Mouse (Mus musculus) right cerebral cortex, postnatal 14 days (tissue): Measurements from ENCODE around the gene Flnb.

Experiments
- DNase-seq: peaks from one replicate; pipeline ENCODE4 v3.0.0; 2022

Flnb gene

DNA sequence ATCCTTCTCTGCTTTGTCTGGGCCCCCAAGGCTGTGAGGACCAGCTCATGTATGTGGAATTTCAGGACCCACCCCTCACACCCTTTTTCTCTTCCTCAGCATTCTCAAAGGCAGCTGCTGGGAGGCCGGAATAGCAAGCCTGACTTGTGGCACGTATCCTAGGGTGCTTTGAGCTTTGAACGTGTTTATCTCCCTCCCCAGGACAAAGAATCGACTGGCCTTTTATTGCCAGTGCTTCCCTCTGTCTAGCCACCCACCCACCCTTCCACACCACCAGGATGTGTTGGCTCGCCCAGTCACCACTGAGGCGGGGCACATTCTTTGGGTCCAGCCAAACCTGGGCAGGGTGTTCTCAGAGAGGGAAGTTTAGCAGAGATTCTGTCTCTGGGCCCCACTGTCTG, 136.3 kb downstream of the Flnb start:
- no peak for DNase-seq

DNA sequence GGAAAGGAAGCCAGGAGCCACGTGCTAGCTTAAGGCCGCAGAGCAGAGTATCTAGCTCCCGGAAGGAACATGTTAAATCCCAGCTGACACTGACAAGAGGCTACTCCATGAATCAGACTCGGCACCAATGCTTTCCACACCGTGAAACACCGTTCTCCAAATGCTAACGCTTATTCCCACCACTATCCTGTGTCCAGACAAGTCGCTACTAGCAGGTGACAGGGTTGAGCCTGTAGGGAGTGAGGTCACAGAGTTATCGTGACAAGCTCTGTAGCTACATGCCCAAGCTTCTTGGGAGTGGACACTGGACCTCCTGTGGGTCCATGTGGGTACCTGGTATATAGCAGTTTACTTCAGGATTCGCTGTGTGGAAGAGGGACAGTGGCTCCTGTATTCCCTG, 138.7 kb downstream of the Flnb start:
- no peak for DNase-seq

DNA sequence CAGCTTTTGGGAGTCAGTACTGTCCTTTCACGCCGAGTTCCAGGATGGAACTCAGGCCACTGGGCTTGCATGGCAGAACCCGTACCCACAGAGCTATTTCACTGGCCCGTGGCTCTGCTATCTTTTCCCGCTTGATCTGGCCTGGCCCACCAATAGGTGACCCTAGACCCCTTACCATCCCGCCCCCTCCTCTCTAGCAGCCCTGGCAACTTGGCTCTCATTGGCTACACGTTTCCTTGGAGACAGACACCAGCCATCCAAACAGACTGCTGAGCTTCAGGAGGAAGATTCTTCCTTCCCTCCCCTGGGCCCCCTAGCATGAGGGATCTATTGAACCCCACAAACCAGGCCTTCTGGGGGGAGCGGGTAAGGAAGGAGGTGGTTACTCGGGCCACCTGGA, 139.3 kb downstream of the Flnb start, which contains the start of gene Gm45521:
Gm45521 (plus strand) TSS at position 240 of the 400 bp plus-strand sequence.
- DNase-seq: no peak

DNA sequence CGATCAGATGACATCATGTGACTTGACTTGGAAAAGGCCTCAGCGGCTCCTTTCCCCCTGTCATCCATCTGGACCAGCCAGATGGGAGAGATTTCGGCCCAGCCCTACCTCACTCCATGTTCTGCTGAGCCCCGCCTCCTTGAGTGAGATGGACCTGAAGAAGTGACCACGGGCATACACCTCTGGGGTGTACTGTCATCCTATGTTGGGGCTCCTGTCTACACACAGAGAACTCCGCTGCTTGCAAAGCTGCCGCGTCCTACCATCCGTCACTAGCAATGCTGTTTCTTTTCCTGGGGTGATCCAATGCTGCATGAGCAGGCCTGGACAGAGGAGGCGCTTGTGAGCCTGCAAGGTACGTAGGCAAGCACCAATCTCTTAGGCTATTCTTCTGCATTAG, 142.9 kb downstream of the Flnb start:
- peak; percentile 46 for DNase-seq

DNA sequence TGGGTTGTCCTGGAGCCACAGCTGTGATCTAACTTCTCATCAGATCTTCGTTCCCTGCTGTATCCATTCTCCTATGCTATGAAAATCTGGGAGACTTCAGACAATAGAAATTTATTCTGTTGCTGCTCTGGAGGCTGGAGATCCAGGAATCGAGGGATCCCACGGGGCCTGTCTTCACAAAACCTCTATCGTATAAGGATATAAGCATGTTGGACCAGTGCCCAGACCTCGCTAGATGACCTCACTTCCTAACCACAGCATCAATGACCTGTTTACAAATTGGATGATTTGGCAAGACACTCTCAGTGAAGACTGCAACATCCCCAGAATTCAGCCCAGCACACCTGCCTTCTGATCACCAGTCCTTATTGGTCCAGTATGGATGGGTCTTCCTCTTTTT, 144.0 kb downstream of the Flnb start:
- no peak for DNase-seq

DNA sequence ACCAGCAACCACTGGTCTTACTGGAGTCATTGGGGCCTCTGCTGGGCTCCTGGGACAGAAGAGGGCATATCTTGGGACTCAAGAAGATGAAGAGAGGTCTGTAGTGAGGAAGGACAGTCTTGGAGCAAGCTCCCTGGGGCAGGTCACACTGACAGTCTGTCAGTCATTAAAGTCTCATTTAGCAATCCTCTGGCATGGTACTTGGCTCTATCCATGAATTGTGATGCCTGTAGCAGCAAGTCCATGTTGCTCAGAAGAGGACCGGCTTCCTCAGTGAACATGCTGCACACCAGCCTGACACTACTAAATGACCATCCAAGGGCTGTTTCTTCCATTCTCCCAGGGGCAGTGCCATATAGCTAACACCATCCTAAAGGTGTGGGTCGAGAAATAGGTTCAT, 144.9 kb downstream of the Flnb start:
- no peak for DNase-seq

DNA sequence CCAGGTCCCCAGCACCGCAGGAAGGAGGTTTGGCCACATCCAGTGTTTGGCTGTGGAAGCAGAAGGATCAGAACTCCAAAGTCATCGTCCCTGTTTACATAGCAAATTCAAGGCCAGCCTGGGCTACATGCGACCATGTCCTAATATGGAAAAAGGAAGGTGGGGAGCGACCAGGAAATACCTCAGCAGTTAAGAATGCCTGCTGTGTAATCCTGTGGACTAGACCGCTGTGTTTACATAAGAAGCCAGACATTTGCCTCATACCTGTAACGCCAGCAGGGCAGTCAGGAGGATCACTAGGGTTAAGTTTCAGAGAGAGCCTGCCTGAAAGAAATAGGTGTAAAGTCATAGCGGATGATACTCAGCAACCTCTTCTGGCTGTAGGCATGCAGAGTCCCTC, 145.4 kb downstream of the Flnb start:
- DNase-seq: no peak

DNA sequence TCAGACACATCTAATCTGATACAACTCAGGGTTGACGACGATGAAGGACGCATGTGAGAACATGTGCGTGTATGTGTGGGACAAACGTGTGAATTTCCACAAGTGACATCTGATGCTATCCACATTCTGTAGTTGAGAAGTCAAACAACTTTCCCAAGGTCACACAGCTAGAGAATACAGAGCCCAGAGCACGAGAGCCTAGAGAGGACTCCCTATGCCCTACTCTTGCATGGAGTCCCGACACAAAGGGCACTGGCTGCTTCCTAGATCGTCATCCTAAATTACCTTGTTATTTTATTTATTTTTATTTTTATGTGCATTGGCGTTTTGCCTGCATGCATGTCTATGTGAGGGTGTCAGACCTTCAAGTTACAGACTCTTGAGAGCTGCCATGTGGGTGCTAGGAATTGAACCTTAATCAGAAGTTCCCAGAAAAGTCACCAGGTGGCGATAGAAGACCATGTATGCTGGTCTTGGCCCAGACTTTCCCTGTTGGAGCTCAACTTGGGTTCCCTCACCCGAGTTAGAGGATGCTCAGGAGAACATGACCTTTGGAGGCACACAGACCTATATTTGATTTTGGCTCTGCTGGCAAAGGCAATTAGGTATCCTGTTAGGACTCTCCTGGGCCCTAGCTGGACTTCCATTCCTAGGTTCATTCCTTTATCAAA, 146.6 kb downstream of the Flnb start:
- DNase-seq: peak; percentile 69

DNA sequence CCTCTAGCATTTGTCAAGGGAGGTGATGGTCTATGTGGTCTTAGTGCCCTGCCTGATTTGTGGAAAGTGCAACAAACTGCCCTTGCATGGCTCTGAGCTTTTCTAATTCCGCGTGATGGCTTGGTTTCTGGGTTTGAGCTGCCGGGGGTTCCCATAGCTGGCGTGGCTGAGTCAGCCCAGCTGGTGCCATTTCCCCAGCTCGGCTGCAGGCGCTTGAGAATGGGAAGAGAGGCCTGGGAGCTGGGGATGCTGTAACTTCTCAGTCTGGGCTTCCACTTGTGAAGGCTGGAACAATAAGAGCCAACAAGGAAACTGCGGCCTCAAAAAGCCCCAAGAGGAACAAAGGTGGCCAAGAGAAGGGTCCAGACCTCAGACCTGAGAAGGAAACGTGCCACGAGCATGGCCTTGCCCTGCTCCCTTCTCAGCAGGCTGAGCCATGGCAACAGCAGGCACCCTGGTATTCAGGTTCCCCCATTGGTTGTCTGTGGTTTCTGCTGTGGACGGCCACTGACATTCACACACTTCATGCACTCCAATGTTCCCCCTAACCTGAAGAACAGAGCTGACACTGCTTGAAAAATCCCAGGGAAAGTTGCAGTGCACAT, 154.2 kb downstream of the Flnb start:
- no peak for DNase-seq

DNA sequence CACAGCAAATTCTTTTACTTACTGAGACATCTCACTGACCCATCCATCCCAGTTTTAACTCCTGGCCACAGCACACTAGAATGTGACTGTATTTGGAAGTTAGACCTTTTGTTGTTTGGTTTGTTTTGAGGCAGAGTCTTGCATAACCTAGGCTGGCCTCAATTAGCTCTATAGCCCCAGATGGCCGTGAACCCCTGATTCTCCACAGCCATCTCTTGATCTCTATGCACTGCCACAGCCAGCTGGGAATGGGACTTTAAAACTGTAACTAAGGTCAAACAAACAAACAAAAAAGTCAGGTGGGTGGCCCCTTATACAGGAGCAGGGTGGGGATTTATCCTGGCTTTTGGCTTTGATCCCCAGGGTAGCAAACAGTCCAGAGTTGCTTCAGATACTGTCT, 156.9 kb downstream of the Flnb start:
- no peak for DNase-seq

DNA sequence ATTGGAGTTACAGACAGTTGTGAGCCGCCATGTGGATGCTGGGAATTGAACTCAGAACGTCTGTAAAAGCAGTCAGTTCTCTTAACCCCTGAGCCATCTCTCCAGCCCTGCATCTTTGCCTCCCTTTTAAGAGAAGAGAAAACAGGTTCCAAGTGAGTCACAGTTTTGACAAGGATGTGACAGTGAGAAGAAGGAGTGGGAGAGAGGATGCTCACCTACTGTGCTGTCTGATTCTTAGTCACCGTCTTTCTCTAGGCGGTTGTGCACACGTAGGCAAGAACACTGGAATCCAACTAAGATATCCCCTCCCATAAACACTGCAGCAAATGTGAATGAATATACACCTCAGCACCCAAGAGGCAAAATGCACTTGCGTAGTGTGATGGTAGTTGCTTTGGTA, 157.4 kb downstream of the Flnb start:
- no peak for DNase-seq

DNA sequence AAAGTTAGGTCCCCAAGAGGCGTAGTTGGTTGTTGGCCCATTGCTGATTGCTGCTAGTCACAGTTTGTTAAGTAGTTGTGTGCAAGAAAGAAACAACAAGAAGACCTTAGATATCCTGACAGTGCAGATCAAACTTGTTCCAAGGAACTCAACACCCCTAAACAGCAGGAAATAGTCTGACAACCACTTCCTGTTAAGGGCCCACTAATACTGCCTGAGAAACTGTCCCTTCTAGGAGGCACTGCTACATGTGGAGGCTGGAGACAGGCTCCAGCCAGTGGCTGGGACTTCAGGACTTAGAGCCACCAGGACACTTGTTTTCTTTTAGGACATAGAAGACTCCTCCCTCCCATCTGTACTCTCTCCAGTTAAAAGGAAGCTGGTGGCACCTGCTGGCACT, 159.7 kb downstream of the Flnb start:
- no peak for DNase-seq

DNA sequence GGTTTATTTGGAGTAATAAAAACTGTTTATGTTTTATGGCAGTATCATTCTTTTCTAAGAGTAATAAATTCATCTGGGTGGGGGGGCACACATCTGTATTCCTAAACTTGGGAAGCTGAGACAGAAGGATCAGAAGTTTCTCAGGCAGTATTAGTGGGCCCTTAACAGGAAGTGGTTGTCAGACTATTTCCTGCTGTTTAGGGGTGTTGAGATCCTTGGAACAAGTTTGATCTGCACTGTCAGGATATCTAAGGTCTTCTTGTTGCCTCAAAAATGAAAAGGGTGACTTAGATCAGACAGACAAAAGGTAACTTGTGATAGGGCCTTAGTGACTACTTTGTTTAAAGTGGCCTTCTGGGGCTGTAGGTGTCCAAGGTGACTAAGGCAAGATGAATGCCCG, 160.4 kb downstream of the Flnb start:
- DNase-seq: no peak

DNA sequence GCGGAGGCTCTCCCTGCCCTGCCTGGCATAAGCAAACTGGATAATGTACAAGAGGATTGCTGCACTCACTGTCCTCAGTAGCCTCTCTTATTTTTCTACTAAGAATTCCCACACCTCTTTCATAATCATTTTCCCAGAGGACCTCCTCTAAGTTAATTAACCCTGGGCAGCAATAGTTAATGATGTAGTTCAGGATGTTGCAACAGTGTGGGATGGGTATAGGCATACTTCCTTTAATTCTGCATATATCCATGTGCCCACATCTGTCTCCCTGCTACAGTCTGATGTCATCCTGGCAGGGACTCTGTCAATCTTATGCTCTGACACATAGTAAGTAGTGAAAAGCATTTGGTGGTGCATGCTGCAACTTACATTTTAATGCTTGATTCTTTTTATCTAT, 163.5 kb downstream of the Flnb start:
- no peak for DNase-seq

DNA sequence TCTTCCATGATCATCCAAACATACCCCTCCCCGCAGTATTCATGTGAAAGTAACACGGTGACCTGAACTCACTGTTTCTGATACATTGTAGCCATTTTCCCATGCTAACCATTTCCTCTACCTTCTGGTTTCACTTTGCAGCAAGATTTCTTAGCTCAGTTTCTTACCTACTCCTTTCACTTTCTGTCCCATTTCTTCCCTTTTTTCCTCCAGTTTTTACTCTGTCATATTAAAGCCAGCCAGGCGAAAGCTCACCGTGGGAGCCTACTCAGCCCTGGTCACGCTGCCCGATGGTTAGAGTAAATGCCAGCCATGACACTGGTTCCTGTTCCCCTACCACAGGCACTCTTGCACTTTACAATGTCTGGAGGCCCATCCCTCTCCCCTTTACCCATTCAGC, 169.2 kb downstream of the Flnb start:
- DNase-seq: no peak

DNA sequence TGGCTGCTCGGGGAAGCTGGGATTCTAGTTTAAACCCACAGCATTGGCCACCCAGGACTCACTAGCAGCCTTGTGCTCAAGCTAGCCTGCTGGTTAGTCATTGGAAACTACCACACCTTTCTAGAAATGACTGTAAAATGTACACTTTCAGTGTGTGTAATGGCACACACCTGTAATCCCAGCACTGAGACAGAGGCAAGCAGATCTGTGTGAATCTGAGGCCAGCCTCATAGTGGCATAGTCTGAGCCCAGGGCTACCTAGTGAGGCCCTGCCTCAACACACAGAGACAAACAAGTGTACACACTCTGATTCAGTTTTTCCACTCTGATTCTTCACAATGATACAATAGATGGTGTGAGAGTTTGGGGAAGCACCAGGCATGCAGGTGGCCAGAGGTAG, 171.6 kb downstream of the Flnb start:
- no peak for DNase-seq

DNA sequence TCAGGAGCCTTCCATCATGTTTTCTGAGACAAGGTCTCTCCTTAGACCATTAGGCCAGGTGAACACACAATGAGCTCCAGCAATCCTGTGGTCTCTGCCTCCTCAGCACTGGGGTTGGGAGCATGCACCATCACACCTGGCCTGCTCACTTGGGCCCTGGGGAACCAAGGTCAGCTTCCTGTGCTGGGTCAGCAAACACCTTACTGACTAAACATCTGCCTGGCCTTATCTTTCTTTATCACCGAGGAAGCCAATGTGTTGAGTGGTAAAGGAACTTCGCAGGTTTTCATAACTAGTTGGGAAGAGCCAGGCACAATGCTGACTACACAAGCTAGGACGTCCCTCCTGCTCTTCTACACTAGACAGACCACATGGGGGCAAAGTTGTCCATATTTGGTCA, 172.2 kb downstream of the Flnb start:
- no peak for DNase-seq

DNA sequence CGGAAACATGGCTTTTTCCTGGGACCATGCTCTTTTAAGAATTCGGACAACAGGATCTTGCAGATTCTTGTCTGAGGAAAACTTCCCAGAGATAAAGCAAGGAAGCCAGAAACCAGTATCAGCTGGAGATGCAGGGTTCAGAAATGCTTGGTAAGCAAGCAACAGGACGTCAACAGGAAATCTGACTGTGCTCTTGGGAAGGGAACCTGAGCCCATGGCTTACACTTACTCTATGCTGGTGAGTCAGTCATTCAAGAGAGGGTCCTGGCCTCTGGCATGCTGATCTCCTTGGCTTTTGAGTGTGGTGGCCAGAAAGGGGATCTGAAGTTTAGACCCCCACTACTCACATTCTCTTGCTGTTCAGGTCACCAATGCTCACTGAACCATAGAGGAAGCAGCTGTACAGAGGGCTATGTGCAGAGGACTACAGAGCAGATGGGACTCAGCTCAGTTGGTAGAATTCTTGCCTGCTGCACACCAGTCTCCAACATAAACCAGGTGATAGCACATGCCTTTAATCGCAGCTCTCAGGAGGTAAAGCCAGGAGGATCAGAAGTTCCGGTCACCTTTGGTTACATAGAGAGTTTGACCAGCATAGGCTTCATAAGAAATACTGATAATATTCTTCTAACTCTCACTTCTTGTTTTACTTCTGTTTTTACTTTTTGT, 173.5 kb downstream of the Flnb start:
- DNase-seq: no peak

DNA sequence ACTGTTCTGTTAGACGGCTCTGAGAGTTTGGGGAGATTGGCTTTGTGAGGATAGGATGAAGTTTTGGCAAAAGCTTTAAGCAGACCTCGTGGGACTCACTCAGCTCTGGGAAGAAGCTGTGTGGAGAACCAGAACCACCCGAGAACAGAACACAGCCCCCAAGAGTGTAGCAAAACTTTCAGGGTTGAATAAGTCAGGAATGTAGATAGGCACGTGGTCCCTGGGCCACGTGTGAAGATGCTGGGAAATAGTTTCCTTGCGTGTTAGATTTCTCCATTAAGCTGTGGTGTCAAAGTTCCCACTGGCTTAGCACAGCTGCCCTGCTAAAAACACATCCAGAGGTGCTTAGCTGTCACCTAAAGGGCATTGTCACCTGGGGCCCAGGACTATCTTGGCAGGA, 174.4 kb downstream of the Flnb start:
- no peak for DNase-seq

DNA sequence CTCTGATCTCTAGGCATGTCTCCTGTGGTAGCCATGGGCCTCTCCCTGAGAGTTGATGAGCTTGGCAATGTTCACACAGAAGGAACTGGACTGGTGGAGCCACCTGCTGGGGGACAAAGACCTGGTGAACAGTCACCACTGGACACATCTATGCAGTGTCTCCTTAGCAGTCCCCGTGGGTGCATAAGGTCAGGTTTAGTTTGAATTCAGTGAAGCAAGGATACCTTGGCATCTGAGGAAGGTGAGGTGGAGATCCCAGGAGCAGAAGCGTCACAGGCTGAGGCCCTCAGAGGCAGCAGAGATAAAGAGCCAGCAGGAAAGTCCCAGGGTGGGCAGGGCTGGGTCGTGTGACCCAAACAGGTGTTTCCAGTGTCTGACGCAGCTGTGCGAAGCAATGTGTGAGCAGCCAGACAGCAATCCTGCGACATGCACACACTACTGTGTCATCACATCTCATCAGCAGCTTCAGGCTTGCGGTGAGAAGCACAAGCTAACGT, 176.6 kb downstream of the Flnb start, which contains the start of gene Dnase1l3:
Dnase1l3 (minus strand) TSS at position 303 of the 497 bp plus-strand sequence.
- peak; percentile 57 for DNase-seq

DNA sequence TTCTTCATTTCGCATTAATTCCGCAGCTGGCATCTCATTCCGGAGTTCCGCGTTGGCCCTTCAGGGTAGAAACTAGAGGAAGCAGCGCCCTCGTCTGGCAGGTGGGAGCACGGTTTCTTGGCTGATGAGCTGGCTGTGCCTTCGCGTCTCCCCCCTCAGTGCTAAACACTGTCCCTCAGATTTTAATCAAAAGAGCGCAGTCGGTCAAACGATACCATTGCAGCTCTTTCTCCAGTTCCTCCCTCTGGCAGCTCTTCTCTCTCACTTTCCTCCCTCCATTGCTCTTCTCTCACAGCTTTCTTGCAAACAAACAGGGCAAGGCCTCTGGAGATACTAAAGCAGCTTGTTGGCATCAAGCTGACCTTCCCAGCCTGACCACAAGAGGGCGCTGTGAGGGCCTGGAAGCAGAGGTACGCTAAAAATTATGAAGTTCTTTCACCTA, 179.5 kb downstream of the Flnb start:
- DNase-seq: peak; percentile 93

DNA sequence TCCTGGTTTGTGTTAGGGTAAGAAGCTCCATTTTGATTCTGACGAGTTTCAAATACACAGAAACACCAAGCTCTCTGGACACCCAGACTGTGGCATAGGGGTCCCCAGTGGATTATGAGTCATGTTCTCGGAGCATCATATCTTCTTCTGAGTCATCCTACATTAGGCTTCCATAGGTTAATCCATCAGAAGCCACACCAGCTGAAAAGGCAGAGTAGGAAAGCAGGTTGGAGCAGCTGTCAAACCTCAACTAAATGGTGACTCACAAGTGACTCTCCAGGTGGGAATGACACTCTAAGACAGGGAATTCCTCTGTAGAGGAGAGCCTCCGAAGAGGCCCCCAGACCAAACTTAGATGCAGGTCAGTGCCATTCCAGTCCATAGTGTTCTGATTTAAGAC, 181.3 kb downstream of the Flnb start:
- no peak for DNase-seq

DNA sequence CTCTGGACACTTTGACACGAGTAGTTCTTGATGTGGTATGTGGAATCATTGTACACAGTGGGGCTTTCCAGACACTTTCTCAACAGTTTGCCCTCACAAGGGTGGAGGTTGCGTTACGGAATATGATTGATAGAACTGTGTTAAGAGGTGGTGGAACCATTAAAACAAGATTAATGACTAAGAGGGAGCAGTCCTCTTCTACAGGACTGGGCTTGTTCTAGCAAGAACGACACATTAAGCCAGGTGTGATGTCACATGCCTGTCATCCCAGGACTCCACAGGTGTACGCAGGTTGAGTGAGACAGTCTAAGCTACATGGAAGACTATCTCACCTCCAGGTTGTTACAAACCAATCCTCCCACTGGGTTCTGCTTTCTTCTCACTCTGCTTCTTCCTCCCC, 181.7 kb downstream of the Flnb start:
- no peak for DNase-seq

DNA sequence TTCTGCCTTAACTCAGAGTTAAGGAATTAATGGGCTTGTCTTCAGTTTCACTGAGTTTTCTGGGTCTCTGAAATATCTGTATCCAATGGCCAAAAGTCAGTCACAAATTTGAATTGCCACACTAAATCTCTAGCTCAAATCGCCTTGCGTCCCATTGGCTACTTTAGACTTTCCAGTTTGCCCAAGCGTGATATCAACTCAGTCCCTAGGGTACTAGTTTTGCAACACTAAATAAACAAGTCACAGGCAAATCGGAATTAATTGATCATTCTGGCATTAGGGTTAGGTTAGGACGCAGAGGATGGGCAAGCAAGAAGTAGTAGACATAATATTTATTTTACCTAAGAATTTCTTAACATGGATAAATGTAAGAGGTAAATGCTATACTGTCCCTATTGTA, 182.5 kb downstream of the Flnb start:
- no peak for DNase-seq
